Mouse (Mus musculus): ENCODE data around the gene Vamp1. TPM values are rescaled to one million over a fixed set of nuclear protein-coding genes. Genes with fewer than 3 reads are reported as not detected.

Gene Vamp1
- polyA plus RNA-seq, 1 experiment from 2014 or later, result 4.2 TPM

DNA sequence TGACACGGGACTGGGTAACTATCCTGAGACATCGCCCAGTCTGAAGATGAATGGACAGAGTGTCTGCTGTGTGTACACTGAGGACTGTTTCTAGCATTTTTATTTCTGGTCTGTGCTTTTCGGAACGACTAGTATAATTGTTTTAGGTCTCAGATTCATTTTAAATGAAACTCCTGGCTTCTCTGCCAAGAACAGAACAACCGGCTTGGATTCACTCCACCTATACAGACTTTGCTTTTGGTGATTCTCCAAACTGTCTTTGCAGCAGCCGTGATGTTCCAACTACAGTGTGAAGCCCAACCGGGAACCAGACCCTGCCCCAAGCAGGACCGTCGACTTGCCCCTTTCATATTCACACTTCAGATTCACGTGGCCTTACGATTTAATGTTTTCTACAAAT is 2.5 kb downstream of the Vamp1 start:
- H3K36me3 ChIP-seq, result peaks cover 7% of the 10 kb centered on the region; the same call in 1 of the 2 replicates
- H3K9me3 ChIP-seq (replicated peaks), result no peaks in the 10 kb centered on the region
- 92% methylated on average over 11 of the region's 11 CpGs for WGBS
- no peak for DNase-seq (ENCODE audit: low spot score)
- H3K27ac ChIP-seq (replicated peaks), result no peak overlapping the region
- no peak overlapping the region for H3K4me3 ChIP-seq
- H3K4me1 ChIP-seq, result peaks cover 16% of the 10 kb centered on the region
- peaks cover 20% of the 10 kb centered on the region for H3K27me3 ChIP-seq (ENCODE audit: low read depth, poor library complexity, severe bottlenecking)

DNA sequence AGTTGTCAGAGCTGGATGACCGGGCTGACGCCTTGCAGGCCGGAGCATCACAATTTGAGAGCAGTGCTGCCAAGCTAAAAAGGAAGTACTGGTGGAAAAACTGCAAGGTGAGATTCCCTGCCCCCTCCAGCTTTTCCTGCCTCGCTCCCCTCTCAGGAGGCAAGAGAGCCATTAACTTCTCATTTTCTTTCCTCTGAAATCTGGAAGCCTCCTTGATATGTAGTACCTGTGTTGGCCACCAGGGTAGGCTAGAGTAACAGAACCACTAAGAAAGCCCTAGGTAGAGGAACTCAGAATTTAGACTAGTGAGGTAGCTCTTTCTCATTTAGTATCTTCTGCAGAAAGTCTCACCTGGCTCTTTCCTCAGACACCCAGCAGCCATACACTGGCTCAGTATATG is 3.6 kb downstream of the Vamp1 start:
- DNase-seq (ENCODE audit: low spot score), result peak; percentile 30
- Histone ChIP-seq H3K4me1 (peaks cover 16% of the 10 kb centered on the region), H3K27ac (replicated peaks) (no peak overlapping the region), H3K36me3 (peaks cover 11% of the 10 kb centered on the region; the same call in 1 of the 2 replicates), H3K4me3 (no peak overlapping the region), H3K9me3 (replicated peaks) (no peaks in the 10 kb centered on the region), H3K27me3 (ENCODE audit: low read depth, poor library complexity, severe bottlenecking) (peaks cover 11% of the 10 kb centered on the region)
- 86% methylated on average over 4 of the region's 4 CpGs for WGBS

DNA sequence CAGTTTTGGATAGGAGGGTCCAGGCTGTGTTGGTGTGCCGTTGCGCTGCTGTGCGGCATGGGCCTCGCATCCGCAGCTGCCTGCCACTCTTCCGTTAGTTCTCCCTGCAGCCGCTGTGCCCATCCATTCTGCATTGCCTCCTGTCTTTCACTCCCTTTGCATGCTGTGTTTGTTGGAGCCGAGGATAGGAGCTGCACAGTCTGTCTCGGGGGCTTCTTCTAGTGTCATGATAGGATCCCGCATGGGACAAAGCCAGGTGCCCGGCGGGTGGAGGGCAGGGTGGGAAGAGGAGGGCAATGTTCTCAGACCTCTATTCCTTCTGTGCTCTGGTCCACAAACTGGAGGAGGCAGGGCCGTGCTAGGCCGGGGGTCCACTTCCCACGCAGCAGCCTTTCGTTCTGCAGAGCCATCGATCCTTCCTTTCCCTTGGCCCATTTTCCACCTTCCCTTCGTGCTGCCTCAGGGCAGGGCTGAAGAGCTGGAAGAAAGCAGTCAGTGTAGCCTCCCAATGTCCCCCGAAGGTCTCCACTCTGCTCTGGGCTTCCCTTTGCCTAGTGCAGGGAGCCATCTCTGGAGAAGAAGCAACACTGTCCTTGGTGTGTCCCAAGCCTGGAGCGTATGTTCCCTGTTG is 5.9 kb downstream of the Vamp1 start:
- no peaks in the 10 kb centered on the region for H3K9me3 ChIP-seq (replicated peaks)
- WGBS, result 93% methylated on average over 20 of the region's 20 CpGs

DNA sequence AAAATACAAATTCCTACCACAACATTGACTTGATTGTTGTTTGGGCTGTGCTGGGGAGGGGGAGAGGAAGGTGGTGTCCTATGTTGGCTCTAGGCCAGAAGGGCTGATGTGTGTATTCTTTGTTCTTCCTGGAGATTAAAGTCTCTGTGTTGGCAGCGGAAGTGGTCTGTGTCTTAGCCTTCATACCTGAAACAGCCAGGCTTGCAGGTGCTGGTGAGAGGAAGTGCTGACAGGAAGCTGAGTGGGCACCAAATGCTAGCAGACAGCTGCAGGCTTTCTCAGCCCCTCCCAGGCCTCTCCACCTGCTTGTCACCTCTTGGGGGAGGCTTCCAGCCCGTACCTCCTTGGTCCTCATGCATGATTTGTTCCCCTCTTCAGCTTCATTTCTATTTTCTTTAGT is 6.8 kb downstream of the Vamp1 start:
- Histone ChIP-seq H3K4me3 (no peak overlapping the region), H3K36me3 (peaks cover 11% of the 10 kb centered on the region; the same call in 1 of the 2 replicates), H3K27ac (replicated peaks) (no peak overlapping the region), H3K4me1 (0 out of 2 replicates have a peak, but pooled peaks cover 2% of the 10 kb centered on the region), H3K9me3 (replicated peaks) (no peaks in the 10 kb centered on the region), H3K27me3 (ENCODE audit: low read depth, poor library complexity, severe bottlenecking) (no peaks in the 10 kb centered on the region)
- 71% methylated on average over 2 of the region's 2 CpGs for WGBS
- no peak for DNase-seq (ENCODE audit: low spot score)

More for the DNA sequence above, 5.9 kb downstream of the Vamp1 start:
- Histone ChIP-seq H3K4me3 (no peak overlapping the region), H3K27ac (replicated peaks) (no peak overlapping the region), H3K27me3 (ENCODE audit: low read depth, poor library complexity, severe bottlenecking) (peaks cover 8% of the 10 kb centered on the region), H3K4me1 (peaks cover 7% of the 10 kb centered on the region), H3K36me3 (peaks cover 11% of the 10 kb centered on the region; the same call in 1 of the 2 replicates)
- no peak for DNase-seq (ENCODE audit: low spot score)

DNA sequence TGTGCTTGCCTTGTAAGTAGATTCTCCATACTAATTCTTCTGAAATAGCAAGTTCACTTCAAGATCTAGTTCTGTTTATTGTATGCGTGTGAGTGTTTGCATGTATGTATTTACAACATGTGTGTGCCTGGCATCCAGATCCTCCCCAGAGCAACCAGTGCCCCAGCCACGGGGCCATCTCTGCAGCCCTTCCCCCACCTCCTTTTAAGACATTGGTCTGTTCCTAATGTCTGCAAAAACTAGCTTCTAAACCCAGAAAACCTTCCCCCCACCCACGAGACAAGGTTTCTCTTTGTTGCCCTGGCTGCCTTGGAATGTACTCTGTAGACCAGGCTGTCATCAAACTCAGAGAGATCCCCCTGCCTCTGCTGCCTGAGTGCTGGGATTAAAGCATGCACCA is 7.2 kb downstream of the Vamp1 start:
- WGBS, result 88% methylated on average over 3 of the region's 3 CpGs
- Histone ChIP-seq H3K36me3 (peaks cover 11% of the 10 kb centered on the region; the same call in 1 of the 2 replicates), H3K4me1 (0 out of 2 replicates have a peak, but pooled peaks cover 2% of the 10 kb centered on the region), H3K27ac (replicated peaks) (no peak overlapping the region), H3K4me3 (no peak overlapping the region), H3K9me3 (replicated peaks) (no peaks in the 10 kb centered on the region), H3K27me3 (ENCODE audit: low read depth, poor library complexity, severe bottlenecking) (no peaks in the 10 kb centered on the region)
- no peak for DNase-seq (ENCODE audit: low spot score)

DNA sequence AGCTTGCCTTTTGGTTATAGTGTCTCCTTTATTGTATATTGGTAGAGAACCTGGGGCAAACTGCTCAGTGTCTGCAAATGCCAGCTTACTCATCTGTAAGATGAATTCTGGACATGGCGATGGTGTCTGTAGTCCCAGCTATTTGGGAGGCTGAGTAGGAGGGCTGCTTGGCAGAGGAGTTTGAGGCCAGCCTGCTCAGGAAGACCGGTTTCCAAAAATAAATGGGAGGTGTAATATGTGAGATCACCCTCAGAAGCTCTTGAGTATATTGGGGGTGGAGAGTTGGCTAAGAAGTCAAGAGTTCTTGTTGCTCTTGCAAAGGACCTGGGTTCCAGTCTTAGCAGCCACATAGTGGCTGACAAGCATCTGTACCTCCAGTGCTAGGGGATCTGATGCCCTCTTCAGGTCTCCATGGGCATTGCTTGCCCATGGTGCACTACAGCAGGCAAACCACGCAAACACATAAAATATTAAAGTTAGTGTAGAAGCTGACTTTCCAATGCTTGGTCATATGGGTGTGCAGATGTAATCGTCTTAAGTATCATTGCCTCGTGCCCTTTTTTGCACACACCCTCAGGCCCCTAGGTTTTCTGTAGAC is 10.3 kb downstream of the Vamp1 start:
- WGBS, result 77% methylated on average over 5 of the region's 5 CpGs

DNA sequence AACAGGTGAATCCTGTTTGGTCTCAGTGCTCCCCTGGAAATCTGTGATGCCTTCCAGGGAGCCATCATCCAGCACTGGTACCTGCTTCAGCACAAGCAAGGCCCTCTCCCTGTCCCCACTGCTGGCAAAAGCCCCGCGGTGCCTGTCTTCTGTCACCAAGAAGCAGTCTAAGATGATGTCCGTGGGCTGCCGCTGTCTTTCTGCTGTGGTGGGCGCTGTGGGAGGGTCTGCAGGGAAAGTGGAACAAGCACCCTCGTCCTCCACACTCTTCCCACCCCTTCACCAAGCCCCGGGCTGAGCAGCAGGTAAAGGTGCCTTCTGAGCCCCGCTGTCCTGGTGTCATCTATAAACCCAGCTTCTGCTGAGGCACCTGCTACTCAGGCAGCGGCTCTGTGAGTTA is 15.2 kb downstream of the Vamp1 start:
- H3K4me1 ChIP-seq, result peaks cover 37% of the 10 kb centered on the region
- H3K27ac ChIP-seq (replicated peaks), result peak overlapping the region; percentile 47; the same call in 1 of the 2 replicates
- DNase-seq (ENCODE audit: low spot score), result no peak
- WGBS, result 69% methylated on average over 9 of the region's 9 CpGs
- no peaks in the 10 kb centered on the region for H3K36me3 ChIP-seq
- no peaks in the 10 kb centered on the region for H3K27me3 ChIP-seq (ENCODE audit: low read depth, poor library complexity, severe bottlenecking)
- no peak overlapping the region for H3K4me3 ChIP-seq
- H3K9me3 ChIP-seq (replicated peaks), result no peaks in the 10 kb centered on the region

More for the DNA sequence above, 10.3 kb downstream of the Vamp1 start:
- Histone ChIP-seq H3K36me3 (0 out of 2 replicates have a peak, but pooled peaks cover 5% of the 10 kb centered on the region), H3K27ac (replicated peaks) (no peak overlapping the region), H3K9me3 (replicated peaks) (no peaks in the 10 kb centered on the region), H3K4me1 (peaks cover 2% of the 10 kb centered on the region), H3K4me3 (no peak overlapping the region), H3K27me3 (ENCODE audit: low read depth, poor library complexity, severe bottlenecking) (no peaks in the 10 kb centered on the region)
- no peak for DNase-seq (ENCODE audit: low spot score)

DNA sequence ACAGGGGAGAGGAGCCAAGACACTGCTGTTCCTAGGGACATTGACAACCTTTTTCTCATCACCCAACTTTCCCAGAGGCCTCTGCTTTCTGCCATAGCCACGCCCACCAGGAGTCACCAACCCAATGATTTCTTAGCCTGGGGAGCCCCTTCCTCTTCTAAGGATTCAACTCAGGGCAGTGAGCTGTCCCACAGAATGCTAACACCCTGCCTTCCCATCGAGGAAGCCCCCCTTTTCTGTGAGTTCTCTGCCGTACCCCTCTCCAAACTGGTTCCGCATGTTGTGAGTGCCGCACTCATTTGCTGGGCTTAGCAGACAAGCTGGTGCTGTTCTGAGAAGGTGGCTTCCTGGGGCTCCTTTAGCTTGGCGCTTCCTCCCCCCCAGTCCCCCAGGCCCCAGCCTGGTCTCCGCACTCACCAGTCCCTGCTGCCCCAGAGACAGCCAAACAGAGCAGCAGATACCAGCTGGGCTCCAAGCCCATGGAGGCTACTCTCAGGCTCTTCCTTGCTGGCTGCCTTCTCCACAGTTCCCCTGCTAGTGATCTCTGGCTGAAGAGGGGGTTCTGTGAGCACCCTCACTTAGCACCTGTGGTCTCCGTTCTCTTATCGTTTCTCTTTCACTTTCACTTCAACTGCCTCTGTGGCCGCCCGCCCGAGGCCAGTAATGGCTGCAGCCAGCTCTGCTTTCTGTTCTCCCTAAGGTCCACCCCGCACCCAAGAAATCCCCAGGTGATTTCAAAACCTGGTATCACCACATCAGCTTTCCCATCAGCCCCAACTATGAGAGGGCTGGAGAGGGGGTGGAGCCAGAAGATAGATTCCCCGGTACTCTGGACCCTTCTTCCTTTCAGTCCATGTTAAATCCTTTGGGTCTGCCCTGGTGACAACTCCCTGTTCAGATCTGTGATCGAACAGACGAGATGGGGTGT is 16.0 kb downstream of the Vamp1 start, which contains the start of gene Tapbpl:
Gene Tapbpl, minus strand, starts transcription at position 744 of the 928 bp plus-strand sequence.
- Histone ChIP-seq H3K9me3 (replicated peaks) (no peaks in the 10 kb centered on the region), H3K4me3 (peak within 1 kb of the TSS; percentile 59), H3K4me1 (peaks cover 40% of the 10 kb centered on the region), H3K27ac (replicated peaks) (peak within 1 kb of the TSS; percentile 81), H3K27me3 (ENCODE audit: low read depth, poor library complexity, severe bottlenecking) (no peaks in the 10 kb centered on the region), H3K36me3 (no peaks in the 10 kb centered on the region)
- 8% methylated on average over 16 of the region's 16 CpGs for WGBS
- peak; percentile 44 for DNase-seq (ENCODE audit: low spot score)

DNA sequence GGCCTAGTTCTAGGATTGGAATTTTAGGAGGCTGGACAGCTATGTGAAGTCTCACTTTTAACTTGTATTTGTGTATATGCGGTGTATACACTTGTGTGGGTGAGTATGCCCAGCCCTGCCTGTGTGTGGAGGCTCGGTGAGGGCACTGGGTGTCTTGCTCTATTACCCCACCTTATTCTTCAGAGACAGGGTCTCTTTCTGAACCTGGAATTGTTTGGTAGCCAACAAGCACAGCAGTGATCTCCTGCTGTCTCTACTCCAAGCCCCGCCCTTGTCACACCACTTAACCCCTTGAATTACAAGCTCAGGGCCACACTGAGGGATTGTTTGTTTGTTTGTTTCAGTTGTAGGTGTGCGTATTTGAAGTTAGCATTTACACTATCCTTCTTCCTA is 16.7 kb downstream of the Vamp1 start:
- H3K4me1 ChIP-seq, result peaks cover 46% of the 10 kb centered on the region
- peak overlapping the region; percentile 59 for H3K4me3 ChIP-seq
- WGBS, result 69% methylated on average over 4 of the region's 4 CpGs
- no peaks in the 10 kb centered on the region for H3K9me3 ChIP-seq (replicated peaks)
- no peak for DNase-seq (ENCODE audit: low spot score)
- no peaks in the 10 kb centered on the region for H3K27me3 ChIP-seq (ENCODE audit: low read depth, poor library complexity, severe bottlenecking)
- H3K36me3 ChIP-seq, result no peaks in the 10 kb centered on the region
- H3K27ac ChIP-seq (replicated peaks), result 0 out of 2 replicates have a peak overlapping the region, but pooled peaks have one; percentile 81

DNA sequence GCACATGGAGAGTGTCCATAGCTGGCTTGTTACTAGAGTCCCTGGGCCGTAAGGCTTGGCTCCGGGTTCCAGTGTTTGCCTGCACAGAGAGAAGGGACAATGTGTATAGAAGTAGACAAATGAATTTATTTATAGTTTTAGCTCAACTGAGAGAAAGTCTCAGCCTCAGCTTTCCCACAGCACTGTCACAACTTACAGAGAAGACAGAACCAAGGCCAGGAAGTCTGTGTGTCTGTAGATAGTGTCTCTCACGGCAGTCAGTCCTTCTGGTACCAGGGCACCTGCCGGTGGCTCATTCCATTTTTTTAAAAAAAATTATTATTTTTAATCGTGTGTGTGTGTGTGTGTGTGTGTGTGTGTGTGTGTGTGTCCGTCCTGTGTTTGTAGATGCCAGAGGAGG is 17.2 kb downstream of the Vamp1 start:
- Histone ChIP-seq H3K4me3 (no peak overlapping the region), H3K36me3 (no peaks in the 10 kb centered on the region), H3K27ac (replicated peaks) (no peak overlapping the region), H3K4me1 (peaks cover 46% of the 10 kb centered on the region), H3K27me3 (ENCODE audit: low read depth, poor library complexity, severe bottlenecking) (no peaks in the 10 kb centered on the region), H3K9me3 (replicated peaks) (no peaks in the 10 kb centered on the region)
- no peak for DNase-seq (ENCODE audit: low spot score)
- 86% methylated on average over 6 of the region's 6 CpGs for WGBS

DNA sequence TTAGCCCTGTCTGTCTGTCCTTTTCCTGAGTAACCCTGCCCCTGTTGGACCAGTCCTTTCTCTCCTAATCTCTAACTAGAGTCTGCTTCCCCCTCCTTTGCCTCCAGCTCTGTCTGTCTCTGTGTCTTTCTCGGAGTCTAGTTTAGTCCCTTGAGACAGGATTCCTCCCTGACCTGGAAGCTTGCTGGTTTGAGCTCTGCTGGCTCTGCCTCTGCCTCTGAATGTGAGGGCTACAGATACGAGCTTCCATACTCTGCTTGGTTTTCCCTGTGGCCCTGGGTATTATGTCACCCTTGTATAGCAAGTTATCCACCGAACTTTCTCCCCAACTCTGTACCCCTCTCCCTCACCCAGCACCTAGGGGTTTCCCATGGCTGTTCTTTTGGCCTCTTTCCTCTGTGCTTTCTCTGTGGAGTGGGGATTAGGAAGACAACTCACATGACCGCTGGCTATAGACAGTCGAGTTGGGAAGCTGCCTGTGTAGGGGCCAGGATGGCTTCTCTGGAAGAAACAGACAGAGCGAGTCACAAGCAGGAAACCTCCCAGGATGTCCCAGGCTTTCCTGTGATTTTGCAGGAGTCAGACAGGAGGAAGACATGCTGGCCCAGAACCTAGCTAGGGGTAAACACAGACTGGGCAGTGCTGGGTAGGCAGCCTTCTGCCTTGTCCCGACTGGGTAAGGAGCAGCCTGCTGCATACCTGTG is 18.6 kb downstream of the Vamp1 start:
- no peak for DNase-seq (ENCODE audit: low spot score)
- H3K27me3 ChIP-seq (ENCODE audit: low read depth, poor library complexity, severe bottlenecking), result no peaks in the 10 kb centered on the region
- no peaks in the 10 kb centered on the region for H3K9me3 ChIP-seq (replicated peaks)
- 65% methylated on average over 7 of the region's 7 CpGs for WGBS
- no peaks in the 10 kb centered on the region for H3K36me3 ChIP-seq
- H3K4me1 ChIP-seq, result peaks cover 46% of the 10 kb centered on the region
- H3K27ac ChIP-seq (replicated peaks), result no peak overlapping the region; the same call in 1 of the 2 replicates
- no peak overlapping the region for H3K4me3 ChIP-seq

DNA sequence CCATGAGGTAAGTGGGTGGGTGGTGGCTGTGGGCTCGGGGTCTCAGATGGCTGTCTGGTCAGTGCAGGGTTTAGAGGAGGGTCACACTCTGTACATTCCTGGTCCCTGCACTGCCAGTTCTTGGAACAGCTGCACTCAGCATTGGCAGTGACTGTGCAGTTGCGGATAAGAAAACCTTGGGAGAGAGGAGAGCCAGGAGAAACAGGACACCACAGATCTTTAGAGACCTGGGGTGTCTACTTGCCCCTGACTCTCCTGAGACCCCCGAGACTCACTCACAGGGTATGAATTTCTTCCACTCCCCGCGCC is 19.1 kb downstream of the Vamp1 start:
- Histone ChIP-seq H3K27me3 (ENCODE audit: low read depth, poor library complexity, severe bottlenecking) (no peaks in the 10 kb centered on the region), H3K4me3 (no peak overlapping the region), H3K4me1 (peaks cover 46% of the 10 kb centered on the region), H3K36me3 (no peaks in the 10 kb centered on the region), H3K9me3 (replicated peaks) (no peaks in the 10 kb centered on the region), H3K27ac (replicated peaks) (no peak overlapping the region)
- DNase-seq (ENCODE audit: low spot score), result no peak
- 79% methylated on average over 5 of the region's 5 CpGs for WGBS

Measured in midbrain, embryonic 10.5 days (tissue).